Mouse (Mus musculus): ENCODE results near the gene Srcin1.

Srcin1 gene

DNA sequence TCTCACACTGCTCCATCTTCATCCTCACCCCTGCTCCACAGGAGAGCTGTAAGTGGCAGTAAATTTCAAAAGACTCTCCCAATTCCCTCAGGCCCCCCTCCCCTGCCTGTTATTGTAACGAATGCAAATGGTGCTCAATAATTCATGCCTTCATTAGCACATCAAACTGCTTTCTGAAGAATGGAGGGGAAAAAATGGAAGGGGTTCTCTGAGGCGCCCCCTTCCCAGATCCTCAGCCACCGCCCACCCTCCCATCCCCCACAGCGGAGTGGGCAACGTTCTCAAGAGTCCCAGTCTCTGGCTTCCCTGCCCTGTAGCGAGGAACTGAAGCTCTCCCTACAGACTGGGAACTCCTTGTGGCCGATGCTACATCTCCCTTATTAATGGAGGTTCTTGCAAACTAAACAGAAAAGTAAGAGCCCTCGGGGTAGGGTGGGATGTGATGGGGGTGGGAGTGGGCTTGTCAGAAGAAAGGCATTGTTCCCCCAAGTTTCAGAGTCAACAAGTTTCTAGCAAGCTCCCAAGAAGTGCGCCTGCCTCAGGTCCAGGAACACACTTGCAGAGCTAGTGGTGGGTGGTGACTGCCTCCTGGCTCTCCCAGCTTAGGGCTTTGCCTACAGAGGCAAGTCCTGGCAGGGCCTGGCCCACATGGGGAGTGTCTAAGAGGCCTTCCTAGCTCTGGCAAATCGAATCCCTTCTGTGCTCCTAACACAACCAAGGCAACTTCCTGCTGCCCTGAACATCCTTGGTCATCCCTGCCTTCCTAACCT lies 3.3 kb upstream of the Srcin1 start:
- DNase-seq (ENCODE audit: low read depth), result no peak

DNA sequence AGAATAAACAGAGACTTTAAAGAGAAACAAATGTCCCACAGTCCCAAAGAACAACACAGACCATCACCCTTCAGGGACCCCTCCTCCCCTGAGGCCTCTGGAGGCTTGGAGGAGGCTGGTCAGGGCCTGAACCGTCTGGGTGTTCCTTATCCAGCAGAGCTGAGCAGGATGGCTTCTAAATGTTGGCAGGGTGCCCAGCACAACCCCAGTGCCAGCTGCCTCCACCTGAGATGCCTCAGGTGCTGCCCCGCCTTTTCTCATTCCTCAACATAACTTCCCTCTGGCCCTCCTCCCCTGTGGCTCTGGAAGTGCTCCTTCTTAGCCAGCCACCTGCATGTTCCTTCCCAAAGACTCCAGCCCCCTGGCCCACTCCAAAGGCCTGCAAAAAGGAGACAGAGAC lies 2.3 kb upstream of the Srcin1 start:
- no peak for DNase-seq (ENCODE audit: low read depth)

DNA sequence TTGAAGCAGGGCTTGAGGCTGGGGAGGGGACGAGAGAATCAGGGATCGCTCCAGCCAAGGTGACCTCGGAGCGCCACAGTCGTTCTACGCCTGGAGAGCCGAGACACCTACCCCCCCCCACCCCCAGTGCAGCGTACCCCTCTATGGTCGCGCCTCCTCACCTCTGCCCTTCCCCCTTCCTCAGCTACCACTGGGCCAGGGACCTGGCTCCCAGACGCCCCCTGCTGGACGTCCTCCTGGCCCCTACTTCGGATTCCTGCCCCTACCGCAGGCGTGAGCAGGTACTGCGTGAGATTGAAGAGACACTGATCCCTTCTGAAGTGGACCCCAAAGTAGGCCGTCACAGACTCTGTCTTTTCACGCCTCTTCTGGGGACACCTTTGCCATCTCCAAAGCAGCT lies 348 bp downstream of the Srcin1 start:
- peak; percentile 78 for DNase-seq (ENCODE audit: low read depth)

DNA sequence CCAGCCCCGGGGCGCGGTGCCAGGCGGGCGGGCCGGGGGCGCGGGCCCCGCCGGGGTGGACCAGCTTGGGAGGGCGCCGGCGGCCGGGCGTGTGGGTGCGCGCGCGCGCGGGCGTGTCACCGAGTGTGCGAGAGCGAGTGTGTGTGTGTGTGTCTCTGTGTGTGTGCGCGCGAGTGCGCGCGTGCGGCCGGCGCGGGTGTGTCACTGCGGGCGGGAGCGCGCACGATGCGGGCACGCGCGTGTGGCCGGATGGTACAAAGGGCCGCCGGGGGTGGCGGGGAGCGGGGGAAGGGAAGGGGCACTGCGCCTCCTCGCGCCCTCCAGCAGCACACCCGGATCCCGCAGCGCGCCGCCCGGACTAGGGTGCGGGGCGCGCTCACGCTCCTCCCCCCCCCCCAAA lies 911 bp downstream of the Srcin1 start:
- peak; percentile 53 for DNase-seq (ENCODE audit: low read depth)

DNA sequence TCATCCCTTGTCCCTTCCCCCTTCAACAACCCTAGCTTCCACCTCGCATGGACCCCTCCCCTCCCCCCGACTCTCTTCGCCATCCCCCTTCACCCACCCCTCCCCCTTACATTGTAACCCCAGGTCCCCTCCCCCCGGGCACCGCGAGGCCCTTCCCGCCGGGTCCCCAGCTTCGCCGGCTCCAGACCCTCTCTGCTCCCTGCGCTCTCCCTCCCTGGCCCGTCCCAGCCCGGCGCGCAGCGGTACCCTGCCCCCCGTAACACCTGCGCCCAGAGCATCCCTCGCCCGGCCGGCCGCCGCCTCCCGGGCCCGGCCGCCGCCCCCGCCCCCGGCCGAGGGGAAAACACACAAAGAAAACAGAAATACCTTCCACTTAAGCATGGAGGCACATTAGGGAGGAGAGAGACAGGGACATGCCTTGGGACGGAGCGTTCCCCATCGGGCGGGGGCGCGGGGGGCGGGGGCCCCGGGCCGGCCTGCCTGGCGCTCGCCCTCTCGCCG lies 1.4 kb downstream of the Srcin1 start:
- no peak for DNase-seq (ENCODE audit: low read depth)

DNA sequence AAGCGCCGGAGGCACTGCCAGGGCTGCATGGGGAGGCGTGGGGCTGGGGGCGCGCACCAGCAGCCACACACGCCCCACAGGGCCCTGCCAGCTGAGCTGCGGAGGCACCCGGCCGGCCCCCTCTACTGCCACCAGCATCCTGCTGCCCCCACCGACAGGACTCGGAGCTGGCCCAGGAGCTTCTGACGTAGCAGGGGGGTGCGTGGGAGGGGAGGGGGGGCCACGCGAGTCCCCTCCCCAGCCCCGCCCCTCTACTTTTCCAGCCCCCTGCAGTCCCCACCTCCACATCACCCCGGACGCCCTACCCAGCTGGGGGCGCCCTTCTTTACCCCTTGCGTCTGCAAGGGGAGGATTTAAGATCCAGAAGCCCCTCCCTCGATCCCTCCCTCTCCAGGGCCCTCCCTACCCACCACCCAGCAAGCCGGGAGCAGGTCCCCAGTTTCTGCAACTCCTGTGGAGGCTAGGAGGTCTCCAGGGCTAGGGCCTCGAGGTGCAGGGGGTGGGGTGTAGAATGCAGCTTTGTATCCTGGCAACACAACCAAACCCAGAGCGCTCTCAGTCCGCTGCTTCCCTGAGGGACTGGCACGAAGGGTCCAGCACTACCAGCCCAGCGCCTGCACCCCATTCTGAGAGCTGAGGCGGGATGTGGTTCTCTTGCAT lies 2.0 kb downstream of the Srcin1 start:
- DNase-seq (ENCODE audit: low read depth), result no peak

DNA sequence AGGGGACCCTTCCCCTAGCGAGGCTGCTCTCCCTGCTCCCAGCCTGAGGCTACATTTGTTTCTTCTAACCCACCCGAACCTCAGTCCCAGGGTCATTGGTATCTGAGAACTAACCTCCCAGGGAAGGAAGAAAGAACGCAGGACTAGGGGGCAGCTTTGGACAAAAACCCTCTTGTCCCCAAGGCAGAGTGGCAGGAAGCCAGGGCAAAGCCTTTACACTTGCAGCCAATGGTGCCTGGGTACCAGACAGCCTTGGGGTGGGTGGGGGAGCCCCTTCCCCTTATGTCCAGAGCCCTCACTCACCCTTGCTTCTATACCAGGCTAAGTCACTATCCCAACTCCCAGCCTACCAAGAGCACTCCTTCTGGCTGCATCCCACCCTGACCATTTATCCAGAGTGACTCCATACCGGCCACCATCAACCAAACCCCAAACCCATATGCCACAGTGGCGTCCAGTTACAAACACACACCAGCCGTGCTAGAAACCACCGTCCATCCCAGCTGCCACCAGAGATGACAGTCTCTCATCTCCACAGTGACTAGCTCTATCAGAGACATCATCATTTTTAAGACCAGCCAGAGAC lies 3.0 kb downstream of the Srcin1 start:
- DNase-seq (ENCODE audit: low read depth), result no peak

DNA sequence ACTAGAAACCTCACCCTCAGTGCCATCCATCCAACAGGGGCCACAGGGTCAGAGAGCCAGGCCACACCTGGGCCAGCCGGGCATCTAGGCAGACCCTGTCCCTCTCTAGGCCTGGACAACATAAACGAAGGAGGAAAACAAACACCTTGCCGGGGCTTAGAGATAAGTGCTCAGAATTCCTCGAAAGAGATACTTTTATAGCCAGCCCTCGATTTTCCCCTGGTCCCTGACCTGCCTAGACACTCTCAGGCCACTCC lies 4.0 kb downstream of the Srcin1 start:
- DNase-seq (ENCODE audit: low read depth), result no peak

DNA sequence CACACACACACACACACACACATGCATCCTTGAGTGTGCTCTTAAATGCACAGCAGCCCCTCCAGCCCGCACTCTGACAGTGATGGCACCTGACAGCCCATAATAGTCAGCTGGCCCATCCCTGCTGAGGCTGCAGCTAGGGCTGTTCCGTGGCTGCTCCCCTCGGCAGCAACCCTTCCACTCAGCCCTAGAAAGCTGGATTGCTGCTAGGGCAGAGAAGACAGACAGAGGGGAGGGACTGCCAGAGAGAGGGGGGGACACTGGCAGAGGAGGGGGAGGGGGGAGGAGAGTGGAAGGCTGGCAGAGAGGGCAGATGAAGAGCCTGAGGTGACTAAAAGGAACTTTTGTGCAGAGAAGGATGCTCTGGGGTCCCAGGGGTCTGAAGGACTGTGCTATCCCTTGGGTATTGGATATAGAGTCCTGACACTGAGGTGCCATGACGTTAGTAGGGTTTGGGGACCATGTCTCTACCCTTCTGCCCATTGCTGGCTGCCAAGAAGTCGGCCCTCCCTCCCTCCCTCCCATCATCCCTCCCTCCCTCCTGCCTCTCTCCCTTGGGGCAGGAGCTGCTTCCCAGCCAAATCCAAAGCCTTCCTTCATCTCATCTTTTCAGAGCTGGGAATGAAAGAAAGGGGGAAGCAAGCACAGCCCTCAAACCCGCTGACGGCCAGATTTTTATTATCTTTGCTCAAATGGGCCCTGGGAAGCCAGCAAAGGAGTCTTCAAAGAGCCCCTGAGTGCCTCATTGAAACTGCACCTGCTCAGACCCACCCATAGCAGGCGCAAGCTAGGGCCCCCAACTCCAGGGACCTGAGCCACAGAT lies 4.5 kb downstream of the Srcin1 start:
- DNase-seq (ENCODE audit: low read depth), result no peak

DNA sequence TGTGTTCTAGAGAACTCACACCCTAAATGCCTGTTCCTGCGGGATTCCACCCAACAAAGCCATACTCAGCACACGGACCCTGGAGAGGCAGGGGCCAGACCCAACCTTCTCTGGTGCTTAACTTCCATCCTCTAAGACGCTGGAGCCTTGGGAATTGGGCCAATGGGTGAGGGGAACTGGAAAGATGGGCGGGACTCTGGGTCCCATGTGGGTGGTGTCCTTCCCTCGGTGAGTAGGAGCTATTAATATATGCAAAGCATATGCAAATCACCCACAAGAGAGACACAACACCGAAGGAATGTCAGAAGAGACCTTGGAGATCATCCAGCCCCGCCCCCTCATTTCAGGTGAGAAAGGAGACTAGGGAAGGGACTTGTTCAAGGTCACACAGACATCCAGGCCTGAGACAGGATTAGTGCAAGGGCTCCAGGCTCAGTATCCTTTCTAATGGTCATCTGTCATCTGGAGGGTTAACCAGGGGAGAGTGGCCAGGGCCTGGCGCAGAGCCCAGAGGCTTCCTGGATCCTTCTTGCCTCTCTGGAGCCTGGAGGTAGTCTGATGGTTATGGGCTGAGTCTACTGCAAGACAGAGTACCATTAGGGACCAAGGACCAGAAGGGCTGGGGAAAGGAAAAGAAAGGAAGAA lies 5.4 kb downstream of the Srcin1 start:
- peak; percentile 37 for DNase-seq (ENCODE audit: low read depth)

DNA sequence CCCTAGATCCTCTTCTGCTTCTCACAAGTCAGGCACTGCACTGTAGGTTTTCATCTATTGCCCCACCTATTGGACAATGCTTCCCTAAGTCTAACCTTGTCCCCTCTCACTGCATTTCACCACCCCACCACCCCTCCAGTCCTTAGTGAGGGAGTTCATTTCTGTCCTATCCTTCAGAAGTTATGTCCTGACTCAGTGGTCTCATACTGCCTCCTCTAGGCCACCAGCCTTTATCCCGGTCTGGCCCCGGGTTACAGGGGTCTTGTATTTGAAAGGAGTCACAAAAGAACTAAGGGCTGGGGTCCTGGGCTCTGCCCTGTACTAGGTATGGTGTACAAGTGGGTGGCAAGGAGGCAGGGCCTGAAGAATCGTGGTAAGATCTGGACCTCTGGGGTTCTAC lies 6.2 kb downstream of the Srcin1 start:
- no peak for DNase-seq (ENCODE audit: low read depth)

DNA sequence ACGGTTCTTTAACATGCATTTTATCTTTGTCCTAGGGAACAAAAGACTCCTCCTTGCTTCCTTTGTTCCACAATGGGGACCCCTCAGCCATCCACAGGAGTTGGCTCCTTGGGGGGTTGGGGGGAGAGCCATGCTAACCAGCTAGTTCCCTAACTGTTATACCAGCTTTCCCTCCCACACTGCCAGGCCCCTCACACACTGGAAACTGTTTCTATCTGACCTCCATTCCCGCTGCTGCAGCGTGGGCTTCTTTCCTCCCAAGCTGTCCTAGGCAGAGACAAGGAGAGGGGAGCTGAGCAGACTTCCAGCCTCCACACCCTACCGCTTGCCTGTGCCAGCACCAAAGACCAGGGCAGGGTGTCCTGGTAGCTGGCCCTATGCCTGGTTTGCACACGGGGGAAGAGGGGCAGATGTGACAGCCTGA lies 6.7 kb downstream of the Srcin1 start:
- DNase-seq (ENCODE audit: low read depth), result no peak

DNA sequence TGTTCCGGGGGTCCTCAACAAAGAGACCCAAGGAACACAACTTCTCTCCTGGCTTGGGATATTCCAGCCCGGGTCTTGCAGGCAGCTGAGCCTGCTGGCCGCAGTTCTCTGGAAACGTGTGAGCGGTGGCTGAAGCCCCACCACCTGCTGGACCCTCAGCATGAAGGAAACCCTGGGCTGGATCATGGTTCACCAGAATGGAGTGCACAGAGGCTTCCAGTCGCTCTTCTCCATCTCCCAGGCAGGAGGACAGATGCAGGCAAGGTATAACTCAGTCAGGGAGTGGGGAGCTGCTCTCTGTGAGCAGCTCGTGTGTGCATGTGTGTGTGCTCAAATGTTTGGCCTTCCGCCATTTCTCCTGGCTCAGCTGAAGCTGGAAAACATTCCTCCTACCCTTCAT lies 7.3 kb downstream of the Srcin1 start:
- DNase-seq (ENCODE audit: low read depth), result peak; percentile 80

DNA sequence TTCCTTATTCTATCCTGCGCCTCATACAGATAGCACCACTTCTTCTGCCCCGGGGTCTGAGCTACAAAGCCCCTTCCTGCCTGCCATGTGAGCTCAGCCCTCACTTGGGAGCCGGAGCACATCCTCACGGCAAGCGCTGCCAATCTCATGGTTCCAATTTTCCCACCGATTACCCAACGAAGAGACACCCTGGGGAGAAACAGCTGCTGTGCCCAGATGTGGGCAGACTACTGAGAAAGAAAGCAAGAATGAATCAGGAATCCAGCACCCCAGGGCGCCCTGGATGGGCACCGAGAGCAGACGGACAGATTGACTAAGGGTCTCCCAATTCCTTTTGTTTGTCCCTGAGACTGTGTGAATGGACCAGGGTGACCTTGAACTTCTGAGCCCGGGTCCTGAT lies 8.5 kb downstream of the Srcin1 start:
- DNase-seq (ENCODE audit: low read depth), result no peak

DNA sequence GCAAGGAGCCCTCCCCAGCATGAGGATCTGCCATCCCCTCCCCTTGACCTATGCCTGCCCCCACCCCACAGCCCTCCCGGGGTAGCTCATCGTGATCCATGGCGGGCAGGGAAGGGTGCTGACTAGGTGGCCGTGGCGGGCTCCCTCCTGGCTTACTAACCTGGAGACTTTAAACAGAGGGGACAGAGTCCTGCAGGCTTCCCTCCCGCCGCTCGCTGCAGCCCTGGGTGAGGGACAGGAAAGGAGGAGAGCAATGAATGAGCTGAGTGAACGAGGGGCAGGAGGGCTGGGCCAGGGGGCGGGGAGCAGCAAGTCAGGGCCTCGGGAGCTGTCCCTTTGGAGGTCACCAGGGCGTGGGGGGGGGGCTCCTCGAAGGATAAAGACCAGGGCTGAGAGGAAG lies 9.4 kb downstream of the Srcin1 start:
- DNase-seq (ENCODE audit: low read depth), result no peak

DNA sequence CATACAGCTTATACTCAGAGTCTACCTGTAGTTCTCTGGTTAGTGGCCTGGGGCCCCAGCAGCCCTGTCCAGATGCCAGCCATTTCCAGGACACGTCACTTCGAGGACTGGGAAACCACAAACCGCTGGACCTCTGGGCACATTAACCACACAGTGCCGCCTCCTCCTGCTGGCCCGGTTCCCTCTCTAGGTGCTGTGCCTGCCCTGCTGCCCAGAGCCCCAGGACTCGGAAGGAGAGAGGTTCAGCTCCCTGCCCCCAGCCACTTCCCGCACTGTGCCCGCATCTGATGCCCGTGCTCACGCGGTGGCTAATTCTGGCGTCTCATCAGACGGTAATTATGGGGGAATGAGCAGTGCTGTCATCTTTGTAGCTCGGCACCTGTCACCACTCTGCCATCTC lies 12.3 kb downstream of the Srcin1 start:
- peak; percentile 25 for DNase-seq (ENCODE audit: low read depth)

DNA sequence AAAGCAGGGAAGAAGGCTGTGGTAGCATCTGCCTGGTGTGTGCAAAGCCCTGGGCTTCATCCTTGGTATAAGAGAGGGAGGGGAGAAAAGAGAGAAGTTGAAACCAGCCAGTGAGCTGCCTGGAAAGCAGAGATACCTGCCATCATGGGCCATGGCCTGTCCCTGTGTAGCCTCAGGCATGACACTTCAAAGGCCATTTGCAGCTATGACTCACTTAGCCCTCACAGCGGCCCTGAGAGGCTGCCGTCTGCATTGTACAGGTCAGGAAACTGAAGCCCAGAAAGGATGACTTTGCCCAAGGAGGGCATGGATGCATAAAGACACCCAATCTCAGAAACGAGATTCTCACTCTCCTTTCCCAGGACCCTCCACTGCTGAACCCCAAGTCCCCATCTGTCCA lies 13.4 kb downstream of the Srcin1 start:
- DNase-seq (ENCODE audit: low read depth), result no peak

DNA sequence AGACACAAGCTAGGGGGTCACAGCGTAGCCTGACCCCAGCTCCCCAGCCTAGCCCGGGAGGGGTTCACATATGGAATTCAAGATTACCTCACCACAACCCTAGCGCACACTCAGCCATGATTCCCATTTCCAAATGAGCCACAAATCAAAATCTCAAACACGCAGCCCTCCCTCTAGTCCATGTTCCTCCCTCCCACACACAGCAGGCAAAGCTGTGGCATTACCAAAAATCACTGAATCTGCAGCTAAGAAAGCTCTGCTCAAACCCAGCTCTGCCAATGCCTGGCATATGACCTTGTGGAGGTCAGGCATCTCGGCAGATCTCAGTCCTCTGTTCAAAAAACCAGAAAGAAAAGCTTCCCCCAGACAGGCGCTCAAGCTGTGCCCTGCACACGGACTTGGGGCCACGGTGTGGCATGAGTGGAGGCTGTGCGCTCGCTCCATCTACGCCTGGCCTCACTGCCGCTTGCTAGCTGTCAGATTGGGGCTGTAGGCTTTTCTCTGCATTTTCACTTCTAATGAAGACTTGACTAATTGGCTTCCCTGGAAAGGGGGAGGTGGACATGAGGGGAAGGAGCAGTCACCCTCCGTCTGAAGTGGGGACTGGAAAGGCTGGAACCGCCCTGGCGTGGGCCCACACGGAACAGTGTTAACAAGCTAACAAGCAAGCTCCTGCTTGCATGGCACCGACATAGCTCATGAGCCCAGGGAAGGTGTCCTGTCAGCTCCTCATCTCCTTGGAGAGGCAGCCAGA lies 15.6 kb downstream of the Srcin1 start:
- DNase-seq (ENCODE audit: low read depth), result no peak

DNA sequence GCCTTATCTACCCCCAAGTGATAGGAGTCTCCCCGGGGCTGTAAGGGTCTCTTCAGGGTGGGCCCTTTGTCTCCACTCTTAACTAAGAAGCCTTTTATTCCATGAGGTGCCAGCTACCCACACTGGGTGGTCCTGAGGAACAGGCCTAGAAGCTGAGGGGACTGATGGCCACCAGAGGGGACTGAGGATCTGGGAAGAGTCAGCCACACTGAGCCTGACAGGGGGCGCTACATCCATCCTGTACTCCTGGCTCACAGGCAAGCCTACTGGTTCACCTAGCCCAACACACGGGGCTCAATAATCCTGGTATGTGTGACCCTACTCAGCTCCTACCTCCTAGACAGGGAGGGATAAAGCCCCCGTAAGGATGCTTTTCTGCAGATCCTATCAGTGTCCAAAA lies 16.4 kb downstream of the Srcin1 start:
- DNase-seq (ENCODE audit: low read depth), result peak; percentile 24

DNA sequence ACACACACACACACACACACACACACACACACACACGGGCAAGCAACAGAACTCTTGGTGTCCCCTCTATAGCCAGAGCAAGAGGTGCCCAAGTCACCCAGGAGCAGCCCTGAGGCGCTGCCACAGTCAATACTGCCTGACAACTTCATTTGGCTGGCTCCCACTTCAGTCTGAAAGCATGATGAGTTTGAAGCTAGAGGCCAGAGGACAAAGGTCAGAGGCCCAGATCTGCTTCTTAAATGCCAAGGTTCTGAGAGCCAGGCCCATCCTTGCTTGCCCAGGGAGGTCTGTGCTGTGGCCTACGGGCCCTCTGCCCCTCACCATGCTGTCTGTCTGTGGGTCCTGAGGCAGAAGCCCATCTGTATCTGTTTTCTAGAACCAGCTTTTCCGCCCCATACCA lies 18.1 kb downstream of the Srcin1 start:
- no peak for DNase-seq (ENCODE audit: low read depth)
